Mouse (Mus musculus): ENCODE measurements at regions not wholly inside any gene's neighbourhood (a gene's known extent, or its start where the extent isn't known, plus 50 kb on each side); places are given as distances from the start of the nearest gene placed in this dataset.

DNA sequence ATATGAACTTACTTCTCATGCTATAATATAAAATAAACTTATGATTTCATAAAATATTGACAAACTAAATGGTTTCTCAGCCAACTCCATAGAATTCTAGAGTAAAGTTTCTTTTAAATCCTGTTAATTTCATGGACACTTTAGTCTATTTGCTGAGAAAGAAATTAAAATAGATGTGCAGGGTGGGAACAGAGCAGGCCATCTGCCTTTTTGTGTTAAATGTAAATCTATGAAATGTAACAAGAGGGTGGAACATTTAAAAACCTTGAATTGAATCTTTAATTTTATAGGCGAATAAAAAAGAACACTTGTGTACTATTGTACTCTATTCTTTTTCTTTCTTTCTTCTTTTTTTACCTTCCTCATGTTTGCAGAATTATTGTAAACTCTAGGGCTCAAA is 1050.7 kb downstream of the Tbl1xr1 start:
- WGBS: 93% methylated on average over 1 of the region's 1 CpGs
- no peak overlapping the region for H3K9ac ChIP-seq (ENCODE audit: low read length)
- no peak overlapping the region for H3K4me2 ChIP-seq (ENCODE audit: low read depth)
- no peak for DNase-seq (ENCODE audit: low spot score)
- no peaks in the 10 kb centered on the region for H3K27me3 ChIP-seq (ENCODE audit: control insufficient read depth, insufficient read depth, low read length)
- no peaks in the 10 kb centered on the region for H3K4me1 ChIP-seq (ENCODE audit: control insufficient read depth, insufficient read depth, low read length)
- H3K27ac ChIP-seq (ENCODE audit: low read depth, low read length): no peak overlapping the region
- H3K36me3 ChIP-seq (ENCODE audit: control insufficient read depth, insufficient read depth, low read length): no peaks in the 10 kb centered on the region
- no peak overlapping the region for H3K4me3 ChIP-seq (ENCODE audit: low read depth, low read length)
- no peaks in the 10 kb centered on the region for H3K9me3 ChIP-seq (ENCODE audit: control insufficient read depth, low read length)
- no peak for ATAC-seq (ENCODE audit: insufficient read depth, low FRiP score, low TSS enrichment)

DNA sequence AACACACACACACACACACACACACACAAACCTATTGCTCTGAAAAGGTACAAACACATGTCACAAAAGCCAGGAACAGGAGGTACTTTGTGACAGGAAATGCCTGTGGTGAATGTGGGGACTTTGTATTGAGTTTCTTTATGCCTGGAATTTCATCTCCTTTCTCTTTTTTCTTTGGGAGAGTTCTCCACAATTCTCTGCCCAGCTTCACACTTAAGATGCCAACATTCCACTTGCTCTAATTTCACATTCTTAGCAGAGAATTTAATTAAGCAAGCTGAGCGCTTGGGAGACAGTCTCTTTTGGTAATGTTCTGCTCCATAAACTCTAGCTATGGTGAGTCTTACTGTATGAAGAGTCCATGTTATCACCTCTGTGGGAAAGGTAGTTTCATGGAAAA is 1059.1 kb downstream of the Tbl1xr1 start:
- Histone ChIP-seq H3K27me3 (ENCODE audit: control insufficient read depth, insufficient read depth, low read length) (no peaks in the 10 kb centered on the region), H3K4me1 (ENCODE audit: control insufficient read depth, insufficient read depth, low read length) (no peaks in the 10 kb centered on the region), H3K9me3 (ENCODE audit: control insufficient read depth, low read length) (no peaks in the 10 kb centered on the region), H3K36me3 (ENCODE audit: control insufficient read depth, insufficient read depth, low read length) (no peaks in the 10 kb centered on the region), H3K9ac (ENCODE audit: low read length) (no peak overlapping the region), H3K27ac (ENCODE audit: low read depth, low read length) (no peak overlapping the region), H3K4me2 (ENCODE audit: low read depth) (no peak overlapping the region), H3K4me3 (ENCODE audit: low read depth, low read length) (no peak overlapping the region)
- 79% methylated on average over 1 of the region's 1 CpGs for WGBS
- ATAC-seq (ENCODE audit: insufficient read depth, low FRiP score, low TSS enrichment): no peak
- no peak for DNase-seq (ENCODE audit: low spot score)

DNA sequence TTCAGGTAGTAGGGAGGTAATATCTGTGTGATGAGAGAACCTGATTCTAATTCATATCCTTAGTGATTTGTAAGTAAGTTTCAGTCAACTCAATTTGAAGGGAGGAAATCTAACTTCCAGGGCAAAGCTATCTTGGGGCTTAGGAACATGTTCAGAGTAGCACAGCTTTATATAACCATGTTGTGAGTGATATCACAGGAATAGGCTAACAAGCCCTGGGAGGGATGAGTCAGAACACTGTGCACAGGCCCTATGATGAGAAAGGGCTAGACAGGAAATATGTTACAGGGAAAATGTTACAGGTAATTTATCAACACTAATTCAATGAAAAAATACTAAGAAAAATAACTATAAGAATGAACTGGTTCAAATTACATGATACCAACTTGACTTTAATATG is 1062.5 kb downstream of the Tbl1xr1 start:
- DNase-seq (ENCODE audit: low spot score) (no peak), ATAC-seq (ENCODE audit: insufficient read depth, low FRiP score, low TSS enrichment) (no peak)
- Histone ChIP-seq H3K4me2 (ENCODE audit: low read depth) (no peak overlapping the region), H3K27ac (ENCODE audit: low read depth, low read length) (no peak overlapping the region), H3K4me3 (ENCODE audit: low read depth, low read length) (no peak overlapping the region), H3K36me3 (ENCODE audit: control insufficient read depth, insufficient read depth, low read length) (no peaks in the 10 kb centered on the region), H3K9ac (ENCODE audit: low read length) (no peak overlapping the region), H3K9me3 (ENCODE audit: control insufficient read depth, low read length) (no peaks in the 10 kb centered on the region), H3K4me1 (ENCODE audit: control insufficient read depth, insufficient read depth, low read length) (no peaks in the 10 kb centered on the region), H3K27me3 (ENCODE audit: control insufficient read depth, insufficient read depth, low read length) (no peaks in the 10 kb centered on the region)

DNA sequence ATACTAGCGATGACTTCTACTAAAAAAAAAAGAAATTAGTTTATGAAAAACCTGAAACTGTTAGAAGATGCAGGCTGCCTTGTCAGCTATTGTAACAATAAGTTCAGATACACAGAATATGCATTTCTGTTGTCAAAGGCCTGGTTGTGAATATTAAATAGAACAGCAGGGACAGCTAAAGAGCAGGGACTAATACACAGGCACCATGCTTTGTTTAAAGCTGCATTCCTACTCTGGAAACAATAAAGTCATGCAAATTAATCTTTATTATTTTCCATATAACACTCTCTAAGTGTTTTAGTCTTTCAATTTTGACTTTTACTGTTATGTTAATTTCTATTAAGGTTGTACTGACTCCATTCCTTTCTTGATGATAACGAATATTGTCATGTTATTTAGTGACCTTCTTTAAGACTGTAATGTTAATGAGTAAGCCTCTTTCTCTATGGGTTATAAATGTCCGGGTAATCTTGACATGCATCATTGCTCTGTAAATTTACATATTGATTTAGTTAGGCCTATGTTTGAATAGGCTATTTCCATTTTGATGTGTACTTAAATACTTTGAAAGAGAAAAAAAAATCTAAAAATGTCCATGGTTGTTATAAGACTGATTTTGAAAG is 1088.5 kb downstream of the Tbl1xr1 start:
- Histone ChIP-seq H3K4me1 (ENCODE audit: control insufficient read depth, insufficient read depth, low read length) (no peaks in the 10 kb centered on the region), H3K9ac (ENCODE audit: low read length) (no peak overlapping the region), H3K27me3 (ENCODE audit: control insufficient read depth, insufficient read depth, low read length) (no peaks in the 10 kb centered on the region), H3K9me3 (ENCODE audit: control insufficient read depth, low read length) (no peaks in the 10 kb centered on the region), H3K4me3 (ENCODE audit: low read depth, low read length) (no peak overlapping the region), H3K4me2 (ENCODE audit: low read depth) (no peak overlapping the region), H3K27ac (ENCODE audit: low read depth, low read length) (no peak overlapping the region), H3K36me3 (ENCODE audit: control insufficient read depth, insufficient read depth, low read length) (no peaks in the 10 kb centered on the region)
- ATAC-seq (ENCODE audit: insufficient read depth, low FRiP score, low TSS enrichment): peak; percentile 55; the same call in 1 of the 2 replicates
- 74% methylated on average over 3 of the region's 3 CpGs for WGBS
- no peak for DNase-seq (ENCODE audit: low spot score)

DNA sequence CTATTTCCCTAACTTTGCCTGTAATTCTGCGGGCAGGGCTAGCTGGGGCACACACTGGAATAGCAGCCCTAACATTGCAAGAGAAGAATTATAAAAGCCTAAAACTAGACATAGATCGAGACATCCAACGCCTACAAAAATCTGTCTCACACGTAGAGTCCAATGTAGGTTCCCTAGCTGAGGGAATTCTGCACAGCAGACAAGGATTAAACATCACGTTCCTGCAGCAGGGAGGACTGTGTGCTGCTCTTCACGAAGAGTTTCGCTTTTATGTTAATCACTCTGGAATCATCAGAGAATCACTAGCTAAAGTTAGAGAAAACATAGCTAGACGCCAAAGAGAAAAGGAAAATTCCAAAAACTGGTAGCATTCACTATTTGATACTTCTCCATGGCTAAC is 1106.9 kb downstream of the Tbl1xr1 start:
- H3K4me1 ChIP-seq (ENCODE audit: control insufficient read depth, insufficient read depth, low read length): no peaks in the 10 kb centered on the region
- H3K27ac ChIP-seq (ENCODE audit: low read depth, low read length): no peak overlapping the region
- ATAC-seq (ENCODE audit: insufficient read depth, low FRiP score, low TSS enrichment): no peak
- H3K9ac ChIP-seq (ENCODE audit: low read length): no peak overlapping the region
- H3K4me2 ChIP-seq (ENCODE audit: low read depth): no peak overlapping the region
- H3K27me3 ChIP-seq (ENCODE audit: control insufficient read depth, insufficient read depth, low read length): no peaks in the 10 kb centered on the region
- no peak overlapping the region for H3K4me3 ChIP-seq (ENCODE audit: low read depth, low read length)
- H3K9me3 ChIP-seq (ENCODE audit: control insufficient read depth, low read length): no peaks in the 10 kb centered on the region
- H3K36me3 ChIP-seq (ENCODE audit: control insufficient read depth, insufficient read depth, low read length): no peaks in the 10 kb centered on the region
- 91% methylated on average over 8 of the region's 8 CpGs for WGBS
- no peak for DNase-seq (ENCODE audit: low spot score)

DNA sequence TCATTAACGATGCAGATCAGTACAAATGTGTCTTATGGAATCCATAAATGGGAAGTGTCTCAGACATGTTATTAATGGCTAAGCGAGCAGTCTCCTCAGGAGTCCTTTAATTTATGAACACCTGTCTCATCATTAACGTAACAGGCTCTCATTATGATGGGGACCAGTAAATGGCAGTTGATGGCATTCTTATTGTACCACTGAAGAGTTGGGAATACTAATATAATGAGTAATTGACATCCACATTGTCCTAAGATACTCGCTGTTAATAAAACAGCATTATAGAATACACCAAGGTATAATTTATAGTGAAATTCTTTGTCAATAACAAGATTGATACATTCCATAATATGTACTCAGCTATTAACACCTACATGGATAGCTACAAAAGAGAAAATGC is 1112.0 kb downstream of the Tbl1xr1 start:
- H3K4me1 ChIP-seq (ENCODE audit: control insufficient read depth, insufficient read depth, low read length): no peaks in the 10 kb centered on the region
- ATAC-seq (ENCODE audit: insufficient read depth, low FRiP score, low TSS enrichment) (no peak), DNase-seq (ENCODE audit: low spot score) (no peak)
- H3K9me3 ChIP-seq (ENCODE audit: control insufficient read depth, low read length): no peaks in the 10 kb centered on the region
- no peak overlapping the region for H3K27ac ChIP-seq (ENCODE audit: low read depth, low read length)
- WGBS: 82% methylated on average over 4 of the region's 4 CpGs
- H3K4me2 ChIP-seq (ENCODE audit: low read depth): no peak overlapping the region
- no peak overlapping the region for H3K9ac ChIP-seq (ENCODE audit: low read length)
- H3K36me3 ChIP-seq (ENCODE audit: control insufficient read depth, insufficient read depth, low read length): no peaks in the 10 kb centered on the region
- no peaks in the 10 kb centered on the region for H3K27me3 ChIP-seq (ENCODE audit: control insufficient read depth, insufficient read depth, low read length)
- H3K4me3 ChIP-seq (ENCODE audit: low read depth, low read length): no peak overlapping the region

DNA sequence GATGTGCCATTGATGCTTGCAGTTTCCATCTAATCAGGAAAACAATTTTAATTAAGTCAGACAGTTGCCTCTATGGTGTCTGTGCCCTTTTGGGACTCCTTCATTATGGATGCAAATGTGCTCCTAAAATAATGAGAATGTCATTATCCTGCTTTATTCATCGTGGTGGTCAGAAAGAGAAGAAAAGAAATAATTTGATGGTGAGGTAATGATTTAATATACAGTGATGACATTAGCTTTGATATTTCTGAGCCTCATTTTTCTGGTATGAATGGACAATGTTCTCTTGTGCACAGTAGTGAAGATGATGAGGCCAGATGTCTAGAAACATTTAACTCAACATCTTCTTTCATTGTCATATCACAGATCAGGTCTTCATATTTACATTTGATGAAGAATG is 1123.6 kb downstream of the Tbl1xr1 start:
- Histone ChIP-seq H3K9ac (ENCODE audit: low read length) (no peak overlapping the region), H3K4me3 (ENCODE audit: low read depth, low read length) (no peak overlapping the region), H3K27ac (ENCODE audit: low read depth, low read length) (no peak overlapping the region), H3K4me1 (ENCODE audit: control insufficient read depth, insufficient read depth, low read length) (no peaks in the 10 kb centered on the region), H3K36me3 (ENCODE audit: control insufficient read depth, insufficient read depth, low read length) (no peaks in the 10 kb centered on the region), H3K4me2 (ENCODE audit: low read depth) (no peak overlapping the region), H3K27me3 (ENCODE audit: control insufficient read depth, insufficient read depth, low read length) (no peaks in the 10 kb centered on the region), H3K9me3 (ENCODE audit: control insufficient read depth, low read length) (no peaks in the 10 kb centered on the region)
- 72% methylated on average over 1 of the region's 1 CpGs for WGBS
- ATAC-seq (ENCODE audit: insufficient read depth, low FRiP score, low TSS enrichment) (no peak), DNase-seq (ENCODE audit: low spot score) (no peak)

DNA sequence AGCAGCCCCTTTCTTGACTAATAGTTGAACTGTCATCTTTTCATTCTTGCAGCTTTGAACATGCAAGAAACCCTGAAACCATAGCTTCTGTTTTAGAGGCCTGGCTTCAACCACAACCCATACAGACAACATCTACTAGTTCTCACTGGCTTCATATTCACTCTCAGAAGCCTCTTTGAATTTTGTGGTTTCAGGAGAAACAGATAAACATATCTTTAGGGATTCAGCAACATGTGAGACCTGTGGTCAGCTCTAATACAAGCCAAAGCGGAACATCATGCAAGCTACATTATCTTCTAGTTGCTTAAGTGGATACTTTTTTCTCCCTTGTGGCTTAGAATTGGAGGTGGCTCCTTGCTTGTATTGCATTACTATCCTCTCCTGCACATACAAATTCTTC is 1138.0 kb downstream of the Tbl1xr1 start:
- Histone ChIP-seq H3K9ac (ENCODE audit: low read length) (no peak overlapping the region), H3K27me3 (ENCODE audit: control insufficient read depth, insufficient read depth, low read length) (no peaks in the 10 kb centered on the region), H3K4me1 (ENCODE audit: control insufficient read depth, insufficient read depth, low read length) (no peaks in the 10 kb centered on the region), H3K36me3 (ENCODE audit: control insufficient read depth, insufficient read depth, low read length) (no peaks in the 10 kb centered on the region), H3K9me3 (ENCODE audit: control insufficient read depth, low read length) (no peaks in the 10 kb centered on the region), H3K27ac (ENCODE audit: low read depth, low read length) (no peak overlapping the region), H3K4me3 (ENCODE audit: low read depth, low read length) (no peak overlapping the region), H3K4me2 (ENCODE audit: low read depth) (no peak overlapping the region)
- DNase-seq (ENCODE audit: low spot score) (no peak), ATAC-seq (ENCODE audit: insufficient read depth, low FRiP score, low TSS enrichment) (no peak)
- WGBS: 89% methylated on average over 1 of the region's 1 CpGs

DNA sequence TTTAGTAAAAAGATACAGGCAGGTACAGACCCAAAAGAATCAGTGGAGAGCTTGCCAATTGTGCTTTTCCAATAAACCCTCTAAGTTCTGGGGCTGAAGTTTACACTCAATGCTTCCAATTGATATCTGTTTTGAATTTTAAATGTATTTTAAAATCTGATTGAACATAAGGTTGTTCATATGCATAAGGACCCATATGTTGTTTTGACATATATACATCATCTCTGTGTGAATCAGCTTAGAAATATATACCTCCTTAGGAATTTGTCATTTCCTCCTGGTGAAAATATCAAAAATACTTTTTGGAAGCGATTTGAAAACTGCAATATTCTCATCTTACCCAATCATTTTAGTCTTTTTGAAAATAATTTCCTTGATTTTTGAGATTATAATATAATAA is 1140.3 kb downstream of the Tbl1xr1 start:
- Histone ChIP-seq H3K9ac (ENCODE audit: low read length) (no peak overlapping the region), H3K27ac (ENCODE audit: low read depth, low read length) (no peak overlapping the region), H3K4me3 (ENCODE audit: low read depth, low read length) (no peak overlapping the region), H3K4me1 (ENCODE audit: control insufficient read depth, insufficient read depth, low read length) (no peaks in the 10 kb centered on the region), H3K9me3 (ENCODE audit: control insufficient read depth, low read length) (no peaks in the 10 kb centered on the region), H3K27me3 (ENCODE audit: control insufficient read depth, insufficient read depth, low read length) (no peaks in the 10 kb centered on the region), H3K4me2 (ENCODE audit: low read depth) (no peak overlapping the region), H3K36me3 (ENCODE audit: control insufficient read depth, insufficient read depth, low read length) (no peaks in the 10 kb centered on the region)
- ATAC-seq (ENCODE audit: insufficient read depth, low FRiP score, low TSS enrichment) (no peak), DNase-seq (ENCODE audit: low spot score) (no peak)
- WGBS: 73% methylated on average over 1 of the region's 1 CpGs
